Mouse (Mus musculus): ENCODE data around the gene Pak7.

DNA sequence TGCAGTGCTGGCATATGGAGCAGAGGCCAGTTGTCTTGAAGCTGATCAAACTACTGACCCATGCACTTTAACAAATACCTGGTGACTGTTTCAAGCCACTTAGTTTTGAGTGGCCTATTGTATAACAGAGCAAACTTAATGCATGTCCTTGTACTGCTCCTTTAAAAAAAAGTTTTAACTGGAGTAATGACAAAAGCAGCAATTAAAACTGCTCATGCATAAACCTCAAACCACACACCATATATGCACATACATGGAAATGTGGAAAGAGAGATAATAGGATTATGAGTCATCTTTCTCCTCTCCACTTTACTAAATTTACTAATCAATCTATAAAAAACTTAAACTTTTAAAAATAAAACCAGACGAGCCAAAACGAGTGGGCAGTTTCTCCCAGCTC lies 291.8 kb downstream of the Pak7 start:
- TF ChIP-seq CTCF (IDR thresholded peaks at IDR 0.05; ENCODE audit: extremely low read depth, insufficient read depth, low read length) (no peak), POLR2A (IDR thresholded peaks at IDR 0.05; ENCODE audit: extremely low read depth, insufficient read depth, low read length) (no peak)

Data from cortical plate, adult 2 months (tissue).